Mouse (Mus musculus) heart, postnatal 25 days (tissue): Measurements from ENCODE around the gene Mat1a. TPM values are rescaled to one million over a fixed set of nuclear protein-coding genes. Genes with fewer than 3 reads are reported as not detected.

Experiments used
- DNase-seq: peaks from one replicate; pipeline ENCODE4 v3.0.0; 2022; ENCODE audit warnings: low spot score
- intact Hi-C: fragments of 180-260 bp; cut with DNase I; formaldehyde crosslinking; loops from one replicate; pipeline ENCODE4 v1.15.1; 2025
- total RNA-seq, 2 experiments: library from RNA; stranded (reverse); gene quantifications; 2 replicates each; pipeline ENCODE4 v1.2.3; 2021

Gene Mat1a
- not detected for total RNA-seq

DNA sequence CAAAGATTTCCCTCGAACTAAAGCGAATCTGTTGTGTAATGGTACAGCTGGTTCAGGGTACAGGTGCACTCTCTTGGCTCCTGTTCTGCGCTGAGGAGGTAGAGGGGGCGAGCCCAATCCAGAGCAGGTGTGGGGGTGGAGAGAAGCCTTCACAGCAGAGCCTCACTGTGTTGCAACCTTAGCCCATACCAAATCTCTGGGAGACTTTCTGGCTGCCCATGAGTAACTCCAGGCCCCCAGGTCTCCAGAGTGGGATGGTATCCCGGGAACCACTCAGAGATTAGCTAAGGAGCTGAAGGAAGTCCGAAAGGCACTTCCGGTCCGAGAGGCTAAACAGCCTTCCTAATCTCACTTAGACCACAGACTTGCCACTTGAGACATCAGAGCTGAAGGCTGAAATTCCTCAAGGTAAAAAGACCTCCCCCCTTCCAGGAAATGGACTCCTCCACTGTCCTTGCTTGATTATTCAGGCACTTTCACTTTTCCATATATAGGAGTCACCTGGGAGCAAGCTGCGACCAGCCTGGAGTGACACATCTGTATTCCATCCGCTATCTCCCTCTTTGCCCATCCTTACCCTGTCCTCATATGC lies at the start of gene Mat1a:
Gene Mat1a (plus strand): TSS at position 183 of the 592 bp plus-strand sequence.
- DNase-seq = no peak

DNA sequence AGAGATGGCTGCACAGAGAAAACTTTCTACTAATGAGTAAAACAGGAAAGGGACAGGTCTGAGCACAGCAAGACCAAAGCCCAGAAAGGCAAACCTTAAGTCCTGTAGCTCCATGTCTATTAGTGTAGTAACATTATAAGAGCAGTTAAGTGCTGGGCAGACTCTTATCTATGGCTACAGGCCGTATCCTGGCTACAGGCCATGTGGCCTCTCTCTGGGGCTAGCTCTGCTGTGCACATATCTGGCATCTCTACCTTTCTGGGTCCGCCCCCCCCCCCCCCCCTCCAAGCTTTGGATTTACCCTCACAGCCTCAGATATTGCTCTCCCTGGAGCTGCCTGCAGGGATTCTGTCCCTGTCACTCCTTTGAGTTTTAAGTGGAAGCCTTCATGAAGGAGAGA lies 39.7 kb upstream of the Mat1a start:
- intact Hi-C loops = no loop called here
- DNase-seq = no peak

More for the DNA sequence above, at the start of gene Mat1a:
- intact Hi-C loops = no loop called here

DNA sequence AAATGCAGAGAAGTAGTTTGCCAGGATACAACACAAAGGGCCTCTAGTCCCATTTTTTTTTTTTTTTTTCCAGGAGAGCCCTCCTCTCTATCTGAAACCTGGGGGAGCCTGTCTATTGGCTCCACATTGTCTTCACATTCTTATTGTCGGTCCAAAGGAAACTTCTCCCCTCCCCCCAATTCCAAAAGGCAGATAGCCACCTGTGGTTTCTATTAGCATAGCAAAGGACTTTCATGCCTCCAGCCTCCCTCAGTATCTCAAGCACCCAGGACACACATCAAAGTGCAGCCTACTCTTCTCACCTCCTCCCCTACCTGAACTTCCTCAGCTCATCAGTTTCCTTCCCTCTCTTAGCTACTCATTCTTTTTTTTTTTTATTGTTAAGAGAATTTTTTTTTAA lies 38.4 kb upstream of the Mat1a start:
- intact Hi-C loops = no loop called here
- no peak for DNase-seq

DNA sequence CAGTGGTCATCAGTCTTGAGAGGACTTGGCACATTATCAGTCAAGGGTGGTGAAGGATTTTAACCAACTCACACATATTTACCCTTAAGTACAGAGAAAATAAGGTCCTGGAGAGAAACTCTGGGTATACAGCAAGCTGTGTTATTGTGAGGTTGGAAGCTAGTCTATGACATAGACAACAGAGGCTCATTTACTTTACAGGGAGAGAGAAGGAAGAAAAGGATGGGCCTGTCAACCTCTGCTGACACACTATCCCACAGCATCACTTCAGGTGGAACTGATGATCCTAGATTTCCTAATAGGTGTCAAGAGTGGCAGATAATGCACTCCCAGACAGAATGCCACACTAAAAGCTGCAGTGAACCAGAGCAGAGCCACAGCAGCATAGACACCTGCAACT lies 35.7 kb upstream of the Mat1a start, which contains the start of gene Dydc2:
Gene Dydc2 (minus strand): TSS at position 101 of the 400 bp plus-strand sequence.
- DNase-seq = no peak
- intact Hi-C loops = no loop called here

GRCm38 (mm10) chr14:41070343-41070742 lies 34.5 kb upstream of the Mat1a start:
- intact Hi-C loops = no loop called here
- no peak for DNase-seq

DNA sequence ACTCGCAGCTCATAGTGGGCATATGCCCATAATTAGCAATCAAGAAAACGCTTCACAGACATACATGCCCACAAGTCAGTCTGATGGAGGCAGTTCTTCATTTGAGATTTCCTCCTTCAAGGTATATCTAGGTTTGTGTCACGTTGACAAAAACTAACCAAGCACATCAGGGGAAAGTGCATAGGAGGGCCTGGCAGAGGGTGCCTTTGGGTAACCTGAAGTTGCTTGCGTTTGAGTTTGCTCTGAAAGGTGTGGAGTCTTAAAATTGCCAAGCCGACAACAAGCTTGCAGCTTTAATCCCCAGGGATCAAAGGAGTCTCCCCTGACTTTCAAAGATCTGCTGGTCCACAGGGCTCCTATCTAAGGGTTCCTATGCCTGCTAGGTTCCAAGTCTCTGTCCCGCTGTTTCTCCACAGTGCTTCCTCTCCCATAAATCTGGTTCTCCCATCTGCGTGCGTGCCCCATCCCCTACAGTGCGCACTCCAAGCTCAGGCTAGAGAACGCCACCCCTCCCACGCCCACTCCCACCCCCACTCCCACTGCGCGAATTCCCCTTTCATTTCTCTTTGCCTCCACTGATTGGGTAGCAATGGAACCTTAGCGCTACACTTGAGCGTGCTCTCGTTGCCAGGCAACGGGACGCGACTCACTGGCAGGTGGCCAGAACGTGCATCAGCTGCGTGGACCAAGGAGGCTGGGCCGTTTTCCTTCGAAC lies 32.4 kb upstream of the Mat1a start, which contains the start of gene Dydc1:
Gene Dydc1 (plus strand): TSS at position 683 of the 715 bp plus-strand sequence.
- peak; percentile 4 for DNase-seq
- intact Hi-C loops = no loop called here

GRCm38 (mm10) chr14:41072944-41073275 lies 31.9 kb upstream of the Mat1a start:
- DNase-seq = no peak
- intact Hi-C loops = no loop called here

- intact Hi-C loops = no loop called here
- no peak for DNase-seq
Observed at GRCm38 (mm10) chr14:41082408-41082807, 22.4 kb upstream of the Mat1a start.

DNA sequence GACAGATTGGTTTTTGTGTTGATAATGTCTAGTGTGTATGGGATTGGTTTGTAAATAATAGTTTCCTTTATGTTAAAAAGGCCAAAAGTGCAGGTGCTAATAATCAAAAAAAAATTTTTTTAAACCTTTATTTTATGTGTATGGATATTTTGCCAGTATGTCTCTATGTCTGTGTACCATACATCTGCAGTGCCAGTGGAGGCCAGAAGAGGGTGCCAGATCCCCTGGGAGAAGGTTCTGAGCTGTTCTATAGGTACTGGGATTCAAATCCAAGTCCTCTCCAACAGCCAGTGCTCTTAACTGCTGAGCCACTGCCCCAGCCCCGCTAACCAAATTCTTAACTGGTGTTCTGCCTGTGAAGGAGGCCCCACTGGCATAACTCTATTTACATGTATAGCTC lies 17.3 kb upstream of the Mat1a start:
- intact Hi-C loops = no loop called here
- no peak for DNase-seq

DNA sequence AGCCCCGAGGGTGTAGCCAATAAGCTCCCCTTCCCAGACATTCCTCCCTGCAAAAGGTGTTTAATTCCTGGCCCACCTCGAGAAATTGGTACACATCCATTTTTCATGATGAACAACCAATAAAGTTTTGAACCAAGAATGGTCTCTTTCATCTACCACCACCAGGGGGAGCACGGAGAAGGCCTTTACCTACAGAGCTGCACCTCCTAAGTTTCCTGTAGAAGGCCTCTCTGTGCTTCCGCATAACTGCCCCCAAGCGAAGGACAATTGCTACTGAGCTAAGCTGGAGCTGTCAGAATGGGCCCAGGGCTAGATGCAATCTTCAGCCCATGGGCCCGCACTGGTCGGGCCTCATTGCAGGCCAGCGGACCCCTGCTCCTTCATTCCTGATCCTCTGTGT lies 14.1 kb upstream of the Mat1a start:
- intact Hi-C loops = no loop called here
- no peak for DNase-seq

DNA sequence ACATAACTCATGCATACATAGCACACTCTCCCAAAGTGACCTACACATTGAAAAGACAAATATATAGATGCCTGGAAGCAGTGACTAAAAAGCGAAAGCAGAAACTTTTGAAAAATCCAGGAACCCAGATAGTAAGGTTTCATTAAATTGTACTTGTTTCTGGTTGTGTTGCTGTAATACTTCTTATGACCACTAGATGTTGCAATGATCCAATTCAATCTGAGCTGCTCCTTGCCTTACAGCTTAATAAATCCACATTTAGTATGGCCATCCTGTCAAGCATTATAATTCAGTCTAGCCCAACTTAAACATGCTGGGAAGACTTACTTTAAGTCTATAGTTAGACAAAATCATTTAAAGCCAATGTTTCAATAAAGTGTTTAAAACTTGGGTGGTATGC lies 10.7 kb upstream of the Mat1a start:
- intact Hi-C loops = loop anchor here (1.0 kb wide), 1 partner anchor 68 kb away; no protein-coding TSS in a partner anchor
- DNase-seq = no peak

DNA sequence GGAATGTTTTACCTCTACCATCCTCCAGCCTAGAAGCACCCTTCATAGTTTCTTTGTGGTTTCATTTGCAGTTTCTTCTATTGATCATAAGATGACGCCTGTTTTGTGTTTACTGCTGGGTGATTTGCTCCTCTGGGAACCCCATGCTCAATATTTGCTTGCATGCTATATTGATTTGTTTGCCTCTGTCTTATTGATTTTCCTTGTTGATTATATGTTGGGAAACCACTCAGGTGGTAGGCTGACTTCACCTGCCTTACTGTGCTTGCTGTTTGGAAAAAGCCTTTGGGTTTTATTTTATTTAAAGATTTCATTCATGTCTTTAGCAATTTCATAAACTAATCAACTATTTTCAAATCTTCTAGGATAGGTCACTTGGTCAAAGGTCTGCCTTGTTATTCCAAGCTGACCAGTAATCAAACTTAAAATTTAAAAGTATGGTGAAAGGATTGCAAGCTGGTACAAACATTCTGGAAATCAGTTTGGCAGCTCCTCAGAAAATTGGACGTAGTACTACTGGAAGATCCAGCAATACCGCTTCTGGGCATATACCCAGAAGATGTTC lies 8.5 kb upstream of the Mat1a start:
- intact Hi-C loops = no loop called here
- DNase-seq = no peak

- intact Hi-C loops = no loop called here
- no peak for DNase-seq
Observed at GRCm38 (mm10) chr14:41098726-41099125, 6.1 kb upstream of the Mat1a start.

DNA sequence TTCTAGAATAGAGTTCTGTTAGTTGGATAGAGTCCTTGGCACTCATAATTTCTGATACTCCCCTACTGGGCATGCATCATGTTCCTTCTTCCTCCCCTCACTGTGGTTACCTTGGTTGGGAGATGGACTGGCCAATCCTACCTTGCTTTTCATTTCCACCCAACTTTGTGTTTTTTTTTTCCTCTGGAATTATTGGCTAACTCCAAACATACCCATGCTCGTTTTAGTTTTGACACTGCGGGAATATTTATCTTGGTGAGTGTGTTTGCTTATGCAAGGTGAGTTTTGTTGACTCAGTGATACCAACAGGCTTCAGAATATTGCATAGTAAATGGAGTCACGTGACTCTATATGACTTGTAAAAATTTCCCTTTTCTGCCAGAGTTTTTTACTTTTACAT lies 4.1 kb upstream of the Mat1a start:
- DNase-seq = no peak
- intact Hi-C loops = no loop called here

DNA sequence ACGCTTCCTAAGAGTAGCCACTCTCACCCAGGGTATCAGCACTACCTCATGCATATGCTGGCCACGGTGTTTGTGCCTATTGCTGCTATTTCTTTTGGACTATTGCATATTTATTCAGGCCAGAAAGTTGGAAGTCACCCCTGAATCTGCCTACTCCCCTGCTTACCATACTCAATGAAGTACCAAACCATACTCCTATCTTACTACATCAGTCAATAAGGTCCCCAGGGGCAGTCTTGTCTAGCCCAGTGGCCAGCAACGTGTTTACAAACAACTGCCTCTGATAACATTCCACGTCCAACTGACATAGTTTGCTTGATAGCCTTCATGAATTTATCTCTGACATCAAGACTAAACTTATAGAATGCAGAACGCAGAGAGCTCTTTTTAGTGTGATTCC lies 3.6 kb upstream of the Mat1a start:
- no peak for DNase-seq
- intact Hi-C loops = no loop called here

DNA sequence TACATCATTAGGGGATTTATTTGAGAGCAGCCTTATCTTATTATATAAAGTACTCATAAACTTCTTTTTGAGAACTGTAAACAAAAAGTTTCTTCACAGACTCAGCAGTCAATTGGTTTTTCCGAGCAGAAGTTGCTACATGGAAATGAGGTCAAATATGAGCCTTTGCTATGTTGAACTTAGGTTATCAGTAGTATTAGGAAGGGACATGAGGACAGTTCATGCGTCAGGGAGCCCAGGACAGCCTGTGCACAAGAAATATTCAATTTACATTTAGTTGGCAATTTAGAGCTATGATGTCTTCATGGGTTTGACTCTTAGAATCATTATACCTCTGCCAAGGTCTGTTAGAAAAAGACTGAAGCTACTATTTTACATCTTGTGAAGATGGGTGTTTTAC lies 2.6 kb upstream of the Mat1a start:
- intact Hi-C loops = no loop called here
- no peak for DNase-seq

DNA sequence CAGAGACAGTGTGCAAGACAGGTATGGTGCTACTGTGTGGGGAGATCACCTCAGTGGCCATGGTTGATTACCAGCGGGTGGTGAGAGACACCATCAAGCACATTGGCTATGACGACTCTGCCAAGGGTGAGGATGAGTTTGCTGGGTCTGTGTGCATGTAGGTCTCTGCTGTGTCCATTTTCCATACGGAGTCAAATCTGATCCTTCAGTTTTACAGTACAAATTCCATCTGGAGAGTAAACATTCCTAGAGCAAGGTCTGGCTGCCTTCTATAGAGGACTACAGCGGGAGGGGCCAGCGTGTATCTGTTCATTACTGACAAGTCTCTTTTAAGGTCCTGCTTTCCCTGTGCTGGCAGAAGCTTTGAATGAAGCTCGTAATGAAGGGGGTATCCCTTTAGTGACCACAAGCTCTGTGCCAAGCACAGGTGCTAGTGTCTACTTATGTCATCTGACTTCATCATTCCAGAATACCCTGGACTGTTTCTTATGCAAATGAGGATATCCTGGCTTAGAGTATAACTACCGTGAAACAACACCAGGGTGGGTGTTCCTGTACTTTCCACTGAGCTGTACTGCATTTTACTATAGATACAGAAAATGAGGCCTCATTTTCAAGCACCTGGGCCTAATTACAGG lies 6.3 kb downstream of the Mat1a start:
- intact Hi-C loops = no loop called here
- DNase-seq = no peak

DNA sequence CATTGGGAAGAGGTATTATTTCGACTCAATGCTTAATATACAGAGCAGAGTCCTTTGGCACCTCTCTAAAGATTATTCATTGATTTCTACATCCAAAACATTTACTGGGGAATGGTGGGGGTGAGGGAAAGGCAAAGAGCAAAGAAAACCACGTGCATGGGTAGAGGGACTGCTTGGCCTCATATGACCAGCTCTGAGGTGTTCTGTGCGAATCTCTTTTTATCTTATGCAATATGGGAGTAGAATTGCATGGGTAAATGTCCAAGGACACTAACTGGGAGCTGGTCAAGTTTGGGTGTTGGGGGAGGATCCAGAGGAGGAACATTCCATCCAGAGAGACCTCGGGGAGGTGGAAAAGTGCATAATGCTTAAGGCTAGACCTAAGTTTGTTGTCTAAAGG lies 8.1 kb downstream of the Mat1a start:
- intact Hi-C loops = no loop called here
- no peak for DNase-seq

GRCm38 (mm10) chr14:41116271-41116670 lies 11.4 kb downstream of the Mat1a start:
- DNase-seq = no peak
- intact Hi-C loops = no loop called here

- intact Hi-C loops = no loop called here
- no peak for DNase-seq
Observed at GRCm38 (mm10) chr14:41124683-41125082, 19.8 kb downstream of the Mat1a start.

DNA sequence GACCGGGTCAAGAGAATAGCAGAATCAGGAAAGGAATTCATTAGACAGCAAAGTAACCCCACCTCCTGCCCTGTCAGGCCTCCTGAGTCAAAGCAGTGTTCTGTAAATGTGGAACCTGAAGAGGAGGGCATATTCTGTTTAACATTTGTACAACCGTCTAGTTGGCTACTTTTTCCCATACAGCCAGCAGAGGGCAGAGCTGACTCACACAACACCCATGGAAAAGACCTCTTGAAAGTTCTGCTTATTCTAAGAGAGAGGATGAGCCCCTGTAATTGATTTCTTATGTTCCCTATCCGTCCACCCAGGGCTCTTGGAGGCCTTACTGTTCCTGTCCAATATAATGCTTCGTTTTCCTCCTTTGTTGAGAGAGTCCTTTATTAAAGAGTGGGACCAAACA lies 23.2 kb downstream of the Mat1a start:
- intact Hi-C loops = no loop called here
- no peak for DNase-seq
